ENCODE assay signal across 8 mouse cellular contexts in the genomic region with DNA sequence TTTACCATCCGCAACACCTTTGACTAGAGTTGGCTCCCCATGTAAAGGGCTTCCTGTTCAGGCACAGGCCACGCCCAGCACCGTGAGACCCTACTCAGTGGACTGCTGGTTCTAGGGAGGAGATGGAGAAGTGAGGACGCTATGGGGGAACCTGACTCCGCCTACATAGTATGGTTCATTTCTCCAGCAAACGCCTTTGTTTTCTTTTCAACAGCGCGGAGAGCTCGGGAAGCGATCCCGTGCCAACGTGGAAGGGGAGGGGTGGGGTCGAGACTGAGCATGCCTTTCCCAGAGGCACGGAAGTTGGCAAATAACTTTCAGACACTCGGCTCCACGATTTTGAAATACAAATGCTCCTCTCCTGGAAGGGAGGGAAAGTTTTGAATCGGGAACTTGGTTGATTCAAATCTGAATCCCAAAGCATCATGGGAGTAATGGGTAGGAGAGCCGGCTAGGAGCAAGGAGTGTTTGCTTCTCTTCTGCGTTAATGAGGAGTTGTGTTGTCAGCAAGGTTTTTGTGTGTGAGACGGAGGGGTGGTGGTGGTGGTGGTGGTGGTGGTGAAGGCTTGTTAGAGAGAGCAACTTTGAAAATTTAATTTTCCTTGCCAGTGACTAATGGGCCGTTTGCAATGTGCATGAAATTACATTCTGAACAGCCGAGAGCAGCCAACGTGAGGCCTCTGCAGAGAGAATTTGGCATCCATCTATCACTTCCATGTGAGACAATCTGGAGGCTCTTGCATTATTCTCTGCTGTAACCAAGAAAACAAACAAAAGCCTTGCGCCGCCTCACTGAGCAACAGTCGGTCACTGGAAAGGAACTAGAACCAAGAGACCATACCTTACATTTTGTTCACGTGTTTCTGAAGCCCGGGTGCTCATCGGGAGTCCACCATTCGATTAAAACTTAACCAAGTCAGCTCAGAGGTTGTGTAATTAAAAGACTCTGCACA.
DNase-seq lines count a peak whose midpoint lies in the region; ATAC-seq lines count a peak whose summit lies in the region.

No protein-coding gene starts in this region.

- H3K27ac ChIP-seq in forebrain, embryonic 10.5 days: peak overlapping the region; percentile 83
- peak overlapping the region; percentile 87 for H3K27ac ChIP-seq in limb, embryonic 10.5 days

- DNase-seq in B cell, adult 2 months: peak; percentile 71 to 74
- peak; percentile 52 for DNase-seq in forebrain, embryonic 10.5 days (ENCODE audit: extremely low spot score, low spot score)
- DNase-seq in heart, postnatal 4 days: peak; percentile 55
- peak; percentile 57 for DNase-seq in limb, embryonic 10.5 days (ENCODE audit: low spot score)
- DNase-seq in mesoderm, embryonic 11.5 days (ENCODE audit: low read depth, low spot score): peak; percentile 68
- peak; percentile 83 to 86 for DNase-seq in spleen, postnatal 36 days (ENCODE audit: low spot score in 2 of 2)
- no peak for DNase-seq in frontal cortex, adult 2 months (ENCODE audit: extremely low spot score in 1 of 2, low spot score in 1 of 2)

- WGBS in forebrain, embryonic 10.5 days: 33% methylated on average over 30 of the region's 30 CpGs
- WGBS in limb, embryonic 10.5 days: 37% methylated on average over 30 of the region's 30 CpGs

- peak overlapping the region; percentile 48 for H3K4me3 ChIP-seq in forebrain, embryonic 10.5 days
- H3K4me3 ChIP-seq in limb, embryonic 10.5 days: peak overlapping the region; percentile 52

- peak; percentile 66 for ATAC-seq in activated CD4-positive, CD25-positive, alpha-beta regulatory T cell, adult 4 months

- H3K4me1 ChIP-seq in forebrain, embryonic 10.5 days: peaks cover 20% of the 10 kb centered on the region
- peaks cover 18% of the 10 kb centered on the region for H3K4me1 ChIP-seq in limb, embryonic 10.5 days

- no peaks in the 10 kb centered on the region for H3K9me3 ChIP-seq in forebrain, embryonic 10.5 days
- H3K9me3 ChIP-seq in limb, embryonic 10.5 days (replicated peaks): no peaks in the 10 kb centered on the region

- H3K36me3 ChIP-seq in forebrain, embryonic 10.5 days (replicated peaks): no peaks in the 10 kb centered on the region
- no peaks in the 10 kb centered on the region for H3K36me3 ChIP-seq in limb, embryonic 10.5 days

- no peaks in the 10 kb centered on the region for H3K27me3 ChIP-seq in forebrain, embryonic 10.5 days (ENCODE audit: poor library complexity, severe bottlenecking)
- no peaks in the 10 kb centered on the region for H3K27me3 ChIP-seq in limb, embryonic 10.5 days (ENCODE audit: low read depth, poor library complexity, severe bottlenecking)

Comparison
In these comparisons a context has a peak if more than half of its experiments do, and no peak if none do; other contexts are left out.
1. DNase-seq: peak in B cell, adult 2 months (2 of 2), forebrain, embryonic 10.5 days (single experiment), heart, postnatal 4 days (single experiment), limb, embryonic 10.5 days (single experiment), mesoderm, embryonic 11.5 days (single experiment) and spleen, postnatal 36 days (2 of 2); none in frontal cortex, adult 2 months (0 of 2).